Mouse (Mus musculus): ENCODE measurements around the gene Atp11a. TPM values are rescaled to one million over a fixed set of nuclear protein-coding genes. Genes with fewer than 3 reads are reported as not detected.

Gene Atp11a
- total and polyA plus RNA-seq, 2 experiments from 2014 or later = 10.5 to 77.4 TPM

DNA sequence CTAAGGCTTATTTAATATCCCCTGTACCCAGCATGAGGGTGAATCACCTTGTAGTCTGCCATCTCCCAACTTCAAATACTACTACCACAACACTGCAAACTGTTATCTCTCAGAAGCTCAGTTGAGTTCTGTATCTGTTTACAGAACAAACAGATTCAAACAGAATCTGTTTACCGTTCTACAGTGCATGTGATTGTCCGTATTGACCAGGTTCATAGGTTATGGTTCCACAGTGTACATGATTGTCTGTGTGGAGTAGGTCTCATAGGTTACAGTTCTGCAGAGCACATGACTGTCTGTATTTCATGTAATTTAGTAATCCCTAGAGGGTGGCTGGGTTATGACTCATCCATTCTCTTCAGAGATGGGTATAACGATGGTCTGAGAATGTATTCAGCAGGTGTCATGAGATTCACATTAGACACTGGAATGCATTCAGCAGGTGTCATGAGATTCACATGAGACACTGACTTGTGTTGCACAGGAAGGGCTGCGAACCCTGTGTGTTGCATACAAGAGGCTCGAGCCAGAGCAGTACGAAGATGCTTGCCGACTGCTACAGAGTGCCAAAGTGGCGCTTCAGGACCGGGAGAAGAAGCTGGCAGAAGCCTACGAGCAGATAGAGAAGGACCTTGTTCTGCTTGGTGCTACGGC lies 85.7 kb downstream of the Atp11a start:
- 75% methylated on average over 11 of the region's 11 CpGs for WGBS
- H3K4me1 ChIP-seq (ENCODE audit: control insufficient read depth, insufficient read depth) = 0 out of 2 replicates have a peak, but pooled peaks cover 3% of the 10 kb centered on the region
- no peak for ATAC-seq (ENCODE audit: insufficient read depth, low read depth)
- peaks cover 94% of the 10 kb centered on the region for H3K36me3 ChIP-seq (replicated peaks; ENCODE audit: control insufficient read depth, insufficient read depth, low read length)
- TF ChIP-seq CTCF (IDR thresholded peaks at IDR 0.05; ENCODE audit: low read depth) (no peak), EP300 (IDR thresholded peaks at IDR 0.05; ENCODE audit: low read depth) (no peak)
- no peak overlapping the region for H3K27ac ChIP-seq (ENCODE audit: low read depth)
- no peak overlapping the region for H3K4me2 ChIP-seq (ENCODE audit: low read depth, low read length)
- no peak for DNase-seq (ENCODE audit: low spot score)
- no peaks in the 10 kb centered on the region for H3K27me3 ChIP-seq (ENCODE audit: control insufficient read depth, insufficient read depth, low read length)
- no peak overlapping the region for H3K4me3 ChIP-seq (ENCODE audit: low read depth, low read length)
- H3K9ac ChIP-seq (replicated peaks; ENCODE audit: low read depth, low read length) = no peak overlapping the region
- no peaks in the 10 kb centered on the region for H3K9me3 ChIP-seq (replicated peaks; ENCODE audit: control insufficient read depth, low read length)

DNA sequence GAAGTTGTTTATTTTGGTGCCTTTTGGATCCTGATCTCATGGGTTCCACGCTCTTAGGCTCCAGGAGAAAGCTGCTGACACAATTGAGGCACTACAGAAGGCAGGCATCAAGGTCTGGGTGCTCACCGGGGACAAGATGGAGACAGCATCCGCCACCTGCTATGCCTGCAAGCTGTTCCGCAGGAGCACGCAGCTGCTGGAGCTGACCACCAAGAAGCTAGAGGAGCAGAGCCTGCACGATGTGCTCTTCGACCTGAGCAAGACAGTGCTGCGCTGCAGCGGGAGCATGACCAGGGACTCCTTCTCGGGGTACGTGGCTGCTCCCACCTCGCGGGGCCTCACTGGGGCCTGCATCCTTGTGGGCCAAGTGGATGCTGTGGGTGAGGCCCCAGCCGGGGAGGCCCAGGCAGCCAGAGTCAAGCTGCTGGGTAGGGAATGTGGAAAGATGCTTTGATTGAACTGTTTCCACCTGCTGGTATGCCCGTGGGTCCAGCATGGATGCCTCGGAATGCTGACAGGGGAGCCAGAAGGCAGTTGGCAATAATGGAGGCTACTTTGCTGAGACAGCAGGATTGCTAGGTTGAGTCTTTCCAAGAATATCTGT lies 87.6 kb downstream of the Atp11a start:
- no peak overlapping the region for H3K27ac ChIP-seq (ENCODE audit: low read depth)
- no peak overlapping the region for H3K9ac ChIP-seq (replicated peaks; ENCODE audit: low read depth, low read length)
- H3K9me3 ChIP-seq (replicated peaks; ENCODE audit: control insufficient read depth, low read length) = no peaks in the 10 kb centered on the region
- TF ChIP-seq CTCF (IDR thresholded peaks at IDR 0.05; ENCODE audit: low read depth) (no peak), EP300 (IDR thresholded peaks at IDR 0.05; ENCODE audit: low read depth) (no peak)
- 92% methylated on average over 16 of the region's 16 CpGs for WGBS
- no peak overlapping the region for H3K4me2 ChIP-seq (ENCODE audit: low read depth, low read length)
- peaks cover 95% of the 10 kb centered on the region for H3K36me3 ChIP-seq (replicated peaks; ENCODE audit: control insufficient read depth, insufficient read depth, low read length)
- DNase-seq (ENCODE audit: low spot score) (no peak), ATAC-seq (ENCODE audit: insufficient read depth, low read depth) (0 out of 2 replicates have a peak, but pooled peaks have one; percentile 21)
- no peak overlapping the region for H3K4me3 ChIP-seq (ENCODE audit: low read depth, low read length)
- 0 out of 2 replicates have a peak, but pooled peaks cover 3% of the 10 kb centered on the region for H3K4me1 ChIP-seq (ENCODE audit: control insufficient read depth, insufficient read depth)
- no peaks in the 10 kb centered on the region for H3K27me3 ChIP-seq (ENCODE audit: control insufficient read depth, insufficient read depth, low read length)

- no peaks in the 10 kb centered on the region for H3K27me3 ChIP-seq (ENCODE audit: control insufficient read depth, insufficient read depth, low read length)
- ATAC-seq (ENCODE audit: insufficient read depth, low read depth) (no peak), DNase-seq (ENCODE audit: low spot score) (no peak)
- H3K27ac ChIP-seq (ENCODE audit: low read depth) = no peak overlapping the region
- no peak overlapping the region for H3K9ac ChIP-seq (replicated peaks; ENCODE audit: low read depth, low read length)
- H3K4me3 ChIP-seq (ENCODE audit: low read depth, low read length) = no peak overlapping the region
- H3K4me2 ChIP-seq (ENCODE audit: low read depth, low read length) = no peak overlapping the region
- 0 out of 2 replicates have a peak, but pooled peaks cover 3% of the 10 kb centered on the region for H3K4me1 ChIP-seq (ENCODE audit: control insufficient read depth, insufficient read depth)
- TF ChIP-seq EP300 (IDR thresholded peaks at IDR 0.05; ENCODE audit: low read depth) (no peak), CTCF (IDR thresholded peaks at IDR 0.05; ENCODE audit: low read depth) (no peak)
- no peaks in the 10 kb centered on the region for H3K9me3 ChIP-seq (replicated peaks; ENCODE audit: control insufficient read depth, low read length)
- 81% methylated on average over 6 of the region's 6 CpGs for WGBS
- H3K36me3 ChIP-seq (replicated peaks; ENCODE audit: control insufficient read depth, insufficient read depth, low read length) = peaks cover 96% of the 10 kb centered on the region
Observed at GRCm38 (mm10) chr8:12846447-12846846, 89.6 kb downstream of the Atp11a start.

GRCm38 (mm10) chr8:12851241-12851640 lies 94.4 kb downstream of the Atp11a start:
- Histone ChIP-seq H3K9ac (replicated peaks; ENCODE audit: low read depth, low read length) (no peak overlapping the region), H3K4me1 (ENCODE audit: control insufficient read depth, insufficient read depth) (no peaks in the 10 kb centered on the region), H3K27ac (ENCODE audit: low read depth) (no peak overlapping the region), H3K36me3 (replicated peaks; ENCODE audit: control insufficient read depth, insufficient read depth, low read length) (peaks cover 73% of the 10 kb centered on the region), H3K27me3 (ENCODE audit: control insufficient read depth, insufficient read depth, low read length) (no peaks in the 10 kb centered on the region), H3K4me2 (ENCODE audit: low read depth, low read length) (no peak overlapping the region), H3K9me3 (replicated peaks; ENCODE audit: control insufficient read depth, low read length) (no peaks in the 10 kb centered on the region), H3K4me3 (ENCODE audit: low read depth, low read length) (no peak overlapping the region)
- 79% methylated on average over 10 of the region's 10 CpGs for WGBS
- no peak for DNase-seq (ENCODE audit: low spot score)
- no peak for ATAC-seq (ENCODE audit: insufficient read depth, low read depth)
- no peak for TF ChIP-seq EP300 (IDR thresholded peaks at IDR 0.05; ENCODE audit: low read depth)
- TF ChIP-seq CTCF (IDR thresholded peaks at IDR 0.05; ENCODE audit: low read depth) = no peak

- 36% methylated on average over 15 of the region's 15 CpGs for WGBS
- DNase-seq (ENCODE audit: low spot score) = peak; percentile 11
- no peak overlapping the region for H3K4me2 ChIP-seq (ENCODE audit: low read depth, low read length)
- no peak overlapping the region for H3K4me3 ChIP-seq (ENCODE audit: low read depth, low read length)
- H3K9ac ChIP-seq (replicated peaks; ENCODE audit: low read depth, low read length) = no peak overlapping the region
- no peaks in the 10 kb centered on the region for H3K27me3 ChIP-seq (ENCODE audit: control insufficient read depth, insufficient read depth, low read length)
- H3K9me3 ChIP-seq (replicated peaks; ENCODE audit: control insufficient read depth, low read length) = no peaks in the 10 kb centered on the region
- H3K4me1 ChIP-seq (ENCODE audit: control insufficient read depth, insufficient read depth) = no peaks in the 10 kb centered on the region
- H3K27ac ChIP-seq (ENCODE audit: low read depth) = no peak overlapping the region
- TF ChIP-seq CTCF (IDR thresholded peaks at IDR 0.05; ENCODE audit: low read depth) (no peak), EP300 (IDR thresholded peaks at IDR 0.05; ENCODE audit: low read depth) (no peak)
- H3K36me3 ChIP-seq (replicated peaks; ENCODE audit: control insufficient read depth, insufficient read depth, low read length) = peaks cover 70% of the 10 kb centered on the region
- peak; percentile 54 for ATAC-seq (ENCODE audit: insufficient read depth, low read depth)
Observed at GRCm38 (mm10) chr8:12856038-12856437, 99.2 kb downstream of the Atp11a start.

Measured in heart, postnatal 0 days (tissue).